Mouse (Mus musculus) embryonic fibroblast, embryonic 13.5 days (primary cell): ENCODE data around the gene Rbm24.

Experiments used
- CTCF ChIP-seq: IDR thresholded peaks from 2 replicates; pipeline ENCODE4 v1.5.1; 2011; ENCODE audit warnings: mild to moderate bottlenecking, control low read depth, low read length, moderate library complexity, borderline replicate concordance; ENCODE audit not compliant: insufficient read depth
- POLR2A ChIP-seq: IDR thresholded peaks from 2 replicates; pipeline ENCODE4 v1.6.1; 2011; ENCODE audit warnings: low read depth, mild to moderate bottlenecking, control low read depth, low read length, moderate library complexity

- TF ChIP-seq CTCF (no peak), POLR2A (no peak)
Observed at GRCm38 (mm10) chr13:46375371-46375770, 42.9 kb upstream of the Rbm24 start.
